Mouse (Mus musculus): ENCODE measurements at regions not wholly inside any gene's neighbourhood (a gene's known extent, or its start where the extent isn't known, plus 50 kb on each side); places are given as distances from the start of the nearest gene placed in this dataset.
"Not testable (repeated sequence)": the region's sequence is repeated elsewhere in the genome, so short reads cannot be mapped to it uniquely, and the experiment has no call there.

DNA sequence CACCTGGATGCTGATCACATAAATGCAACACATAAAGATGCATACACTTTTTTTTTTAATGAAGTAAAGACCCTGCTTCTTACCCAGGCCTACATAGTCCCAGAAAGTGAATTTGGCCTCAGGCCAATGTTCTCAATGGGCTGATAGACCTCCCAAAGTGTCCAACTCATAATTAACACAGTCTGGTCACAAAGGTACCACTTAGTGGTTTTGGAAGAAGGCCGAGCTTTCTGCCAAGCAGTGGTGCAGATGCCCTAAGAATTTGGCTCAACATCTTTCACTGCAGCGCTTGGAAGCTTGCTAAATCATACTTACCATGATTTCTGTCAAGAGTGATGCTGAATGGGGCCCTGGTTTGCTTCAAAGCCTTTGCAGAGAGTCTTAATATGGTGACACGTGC is 706.4 kb upstream of the Rag2 start:
- DNase-seq (ENCODE audit: low spot score in 2 of 2) = no peak

DNA sequence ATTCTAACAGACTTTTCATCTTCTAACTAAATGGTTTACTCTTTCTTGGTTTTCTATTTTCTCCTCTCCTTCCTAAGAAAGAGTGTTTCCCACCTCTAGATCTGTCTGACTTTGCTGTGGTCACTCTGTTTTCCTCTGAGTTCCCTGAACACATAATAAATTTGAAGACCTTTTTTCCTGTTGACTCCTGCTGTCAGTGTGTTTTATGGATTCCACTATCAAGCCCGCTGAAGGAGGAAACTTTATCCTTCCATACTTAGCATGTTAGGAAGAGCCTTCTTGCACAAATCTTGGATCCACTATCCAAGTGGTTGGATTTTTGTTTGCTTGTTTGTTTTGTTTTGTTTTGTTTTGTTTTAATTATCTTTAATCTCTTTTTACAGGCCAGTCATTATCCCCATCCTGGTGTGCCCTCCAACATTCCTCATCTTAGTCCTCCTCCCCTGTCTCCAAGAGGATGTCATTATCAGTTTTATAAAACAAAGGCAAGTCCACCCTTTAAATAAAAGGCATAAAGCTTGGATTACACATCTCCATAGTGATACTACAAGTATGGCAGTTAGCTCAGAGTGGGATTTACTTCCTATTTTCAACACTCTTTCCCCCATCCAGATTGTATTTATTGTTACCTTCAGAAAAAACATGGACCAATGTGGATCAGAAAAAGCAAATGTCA is 704.8 kb upstream of the Rag2 start:
- DNase-seq (ENCODE audit: low spot score in 2 of 2) = no peak

DNA sequence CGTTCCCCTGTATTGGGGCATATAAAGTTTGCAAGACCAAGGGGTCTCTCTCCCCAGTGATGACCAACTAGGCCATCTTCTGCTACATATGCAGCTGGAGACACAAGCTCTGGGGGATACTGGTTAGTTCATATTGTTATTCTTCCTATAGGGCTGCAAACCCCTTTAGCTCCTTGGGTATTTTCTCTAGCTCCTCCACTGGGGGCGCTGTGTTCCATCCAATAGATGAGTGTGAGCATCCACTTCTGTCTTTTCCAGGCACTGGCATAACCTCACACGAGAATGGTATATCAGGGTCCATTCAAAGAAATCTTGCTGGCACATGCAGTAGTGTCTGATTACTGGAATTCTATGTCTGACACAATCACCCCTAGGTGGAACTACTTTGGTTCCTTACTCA is 675.9 kb upstream of the Rag2 start:
- not testable (repeated sequence) for DNase-seq (ENCODE audit: low spot score in 2 of 2)

DNA sequence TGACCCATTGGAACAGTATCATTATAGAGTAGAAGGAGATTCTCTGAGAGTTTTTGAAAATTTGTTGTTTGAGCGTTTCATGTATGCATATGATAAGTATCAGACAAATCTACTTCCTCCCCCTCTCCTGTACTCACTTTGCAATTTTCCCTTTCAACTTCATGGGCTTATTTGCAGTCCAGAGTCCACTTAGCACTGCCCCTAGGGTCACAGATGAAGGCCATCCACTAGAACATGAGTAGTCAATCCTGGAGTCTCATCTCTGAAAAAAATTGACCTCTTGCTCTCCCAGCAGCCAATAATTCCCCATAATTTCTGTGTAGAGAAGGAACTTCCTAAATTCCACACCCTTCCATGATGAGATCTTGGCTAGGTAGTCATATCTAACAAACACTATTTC is 665.1 kb upstream of the Rag2 start:
- no peak for DNase-seq (ENCODE audit: low spot score in 2 of 2)

DNA sequence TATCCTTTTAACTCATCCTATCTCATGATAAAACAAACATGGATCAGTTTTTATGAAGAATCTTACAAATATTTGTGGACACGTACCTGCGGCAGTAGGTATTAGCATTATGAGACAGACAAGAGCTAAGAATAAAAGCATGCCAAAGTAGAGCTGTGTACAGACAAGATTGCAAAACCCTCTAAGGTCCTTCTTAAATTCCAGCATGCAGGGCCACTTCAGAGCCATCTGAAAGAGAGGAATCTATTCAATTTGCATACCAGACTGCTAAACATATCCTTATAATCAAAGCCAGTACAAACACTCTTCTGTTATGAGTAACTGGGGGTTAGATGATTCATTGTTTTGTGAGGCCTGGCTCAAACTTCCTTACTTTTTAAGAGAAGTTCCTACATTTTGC is 659.9 kb upstream of the Rag2 start:
- DNase-seq (ENCODE audit: low spot score in 2 of 2) = no peak

DNA sequence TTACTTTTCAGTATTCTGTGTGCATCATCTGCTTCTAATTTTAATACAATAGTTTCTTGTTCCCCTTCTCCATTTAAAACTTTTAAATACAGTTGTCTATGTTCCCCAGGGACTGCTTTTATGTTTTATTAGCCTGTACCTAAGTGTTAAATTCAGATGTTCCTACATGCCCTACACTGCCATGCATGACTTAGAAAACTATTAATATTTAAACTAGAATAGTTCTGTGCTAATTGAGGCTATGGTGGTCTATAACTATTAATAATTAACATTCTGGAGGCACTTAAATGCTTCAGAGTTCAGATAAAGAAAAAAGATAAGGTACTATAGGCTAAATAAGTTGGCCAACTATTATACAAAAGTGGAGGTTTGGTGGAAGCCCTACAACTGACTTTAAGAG is 647.3 kb upstream of the Rag2 start:
- no peak for DNase-seq (ENCODE audit: low spot score in 2 of 2)

DNA sequence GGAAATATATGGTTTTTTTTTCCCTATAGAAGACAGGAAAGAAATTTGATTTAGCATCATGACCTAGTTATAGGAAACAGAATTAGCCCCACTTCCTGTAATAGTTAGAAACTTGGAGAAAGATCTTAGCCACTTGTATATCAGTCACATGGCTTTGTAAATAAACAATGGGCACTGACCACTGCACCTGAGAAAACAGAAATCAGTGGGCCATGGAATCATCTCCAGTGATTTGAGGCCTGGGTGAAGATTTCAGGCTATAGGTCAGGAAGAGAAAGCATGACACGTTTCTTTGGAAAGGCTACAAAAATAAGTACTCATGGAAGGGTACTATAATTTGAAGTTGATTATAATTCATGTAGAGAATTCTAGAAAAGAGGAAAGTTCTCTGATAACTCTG is 642.2 kb upstream of the Rag2 start:
- DNase-seq (ENCODE audit: low spot score in 2 of 2) = no peak

DNA sequence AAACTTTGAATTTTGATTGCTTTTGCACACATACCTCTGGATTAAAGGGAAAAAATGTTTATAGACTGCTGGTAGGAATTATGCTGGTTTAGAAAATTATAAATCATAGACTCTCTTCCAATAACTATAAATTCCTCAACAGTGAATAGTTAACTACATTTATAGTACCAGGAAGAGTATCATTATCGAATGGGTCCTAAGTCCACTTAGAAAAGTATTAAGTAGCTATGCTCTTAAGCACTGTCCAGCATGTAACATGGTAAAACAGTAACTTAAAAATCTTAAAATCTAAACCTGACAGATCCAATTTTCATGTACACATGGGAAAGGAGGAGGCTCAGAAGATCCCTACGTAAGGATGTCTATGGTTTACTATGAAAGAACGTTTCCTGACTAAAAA is 609.2 kb upstream of the Rag2 start:
- no peak for DNase-seq (ENCODE audit: low spot score in 2 of 2)

DNA sequence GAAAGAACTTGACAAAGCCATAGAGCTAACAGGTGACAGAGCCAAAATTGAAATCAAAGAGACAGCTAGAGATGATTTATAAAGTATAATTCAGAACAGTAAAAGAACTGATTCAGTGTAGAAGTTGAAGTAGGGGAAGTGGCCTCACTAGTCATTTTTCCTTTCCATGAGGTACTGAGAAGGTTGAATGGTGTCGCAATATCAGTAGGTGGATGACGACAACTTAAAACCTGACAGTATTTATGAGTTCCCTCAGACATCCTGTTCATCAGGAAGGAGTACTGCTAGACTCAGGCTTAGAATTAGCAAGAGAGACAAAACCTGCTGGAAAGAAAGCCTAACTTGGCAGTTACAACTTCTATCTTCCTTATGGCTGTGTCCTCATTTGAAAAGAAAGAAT is 605.1 kb upstream of the Rag2 start:
- DNase-seq (ENCODE audit: low spot score in 2 of 2) = no peak

DNA sequence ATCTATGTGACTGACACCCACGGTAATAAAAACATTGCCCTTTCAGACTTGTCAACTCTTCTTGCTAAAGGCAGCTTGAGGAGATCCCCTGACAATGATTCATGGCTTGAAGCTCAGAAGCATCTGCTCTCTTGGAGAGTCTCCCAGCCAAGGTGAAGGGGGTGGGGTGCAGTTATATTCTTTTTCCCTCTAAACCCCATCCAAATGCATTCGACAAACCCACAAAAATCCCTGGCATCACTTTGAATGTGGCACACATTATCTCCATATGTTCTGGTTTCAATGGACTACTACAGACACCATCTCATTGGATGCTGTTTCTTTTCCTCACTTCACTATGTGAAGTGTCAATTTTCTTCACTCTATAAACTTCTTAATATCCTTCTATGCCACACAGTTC is 603.0 kb upstream of the Rag2 start:
- no peak for DNase-seq (ENCODE audit: low spot score in 2 of 2)

DNA sequence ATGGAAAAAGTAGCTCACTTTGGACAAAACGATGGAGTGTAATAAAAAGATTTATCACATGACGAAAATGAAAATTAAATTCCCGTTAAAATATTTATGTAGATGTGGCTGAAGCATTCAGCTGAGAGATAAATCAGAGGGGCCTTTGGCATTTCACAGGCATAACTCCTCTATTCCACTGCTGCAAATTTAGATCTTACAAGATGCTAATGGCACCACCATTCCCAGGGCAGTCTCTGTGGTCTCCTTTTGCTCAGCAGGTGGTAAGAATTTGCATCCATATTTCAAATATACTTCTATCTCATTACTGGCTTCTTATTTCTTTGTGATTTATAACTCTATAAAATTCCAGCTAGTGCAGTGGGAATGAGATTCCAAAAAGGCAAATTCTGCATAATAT is 581.5 kb upstream of the Rag2 start:
- no peak for DNase-seq (ENCODE audit: low spot score in 2 of 2)

DNA sequence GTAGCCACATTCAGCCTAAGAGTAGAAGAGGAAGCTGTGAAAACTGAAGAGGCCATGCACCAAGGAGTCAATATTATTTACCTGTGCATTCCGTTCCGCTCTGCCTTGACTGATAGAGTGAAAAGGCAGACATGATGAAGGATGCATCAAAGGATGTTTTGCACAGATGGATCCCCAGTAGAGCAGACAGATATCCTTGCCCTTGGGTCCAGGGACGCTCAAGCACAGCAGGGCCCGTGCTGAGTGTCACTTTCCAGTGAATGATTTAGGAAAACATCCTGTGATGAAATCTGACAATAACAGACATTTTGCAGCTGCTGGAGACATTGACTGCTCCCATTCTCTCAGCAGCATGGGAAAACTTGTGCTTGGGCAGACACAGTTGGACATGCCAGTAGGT is 561.6 kb upstream of the Rag2 start:
- DNase-seq (ENCODE audit: low spot score in 2 of 2) = no peak

DNA sequence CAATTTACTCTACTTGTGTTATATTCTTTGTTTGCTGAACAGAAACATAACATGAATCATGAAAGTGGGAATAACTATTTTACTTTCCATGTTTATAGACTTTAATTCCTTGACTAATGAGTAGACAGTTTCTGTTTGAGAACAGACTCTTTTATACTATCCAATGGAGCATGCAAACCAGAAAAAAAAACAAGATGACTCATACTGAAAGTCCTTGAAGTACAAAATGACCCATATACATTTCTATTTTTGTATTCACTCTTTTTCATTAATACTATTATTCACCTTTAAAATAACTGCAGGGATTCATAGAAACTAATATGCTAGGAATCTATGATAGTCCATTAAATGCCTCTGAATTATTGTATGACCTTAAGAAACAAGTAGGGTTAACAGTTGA is 549.5 kb upstream of the Rag2 start:
- DNase-seq (ENCODE audit: low spot score in 2 of 2) = no peak

DNA sequence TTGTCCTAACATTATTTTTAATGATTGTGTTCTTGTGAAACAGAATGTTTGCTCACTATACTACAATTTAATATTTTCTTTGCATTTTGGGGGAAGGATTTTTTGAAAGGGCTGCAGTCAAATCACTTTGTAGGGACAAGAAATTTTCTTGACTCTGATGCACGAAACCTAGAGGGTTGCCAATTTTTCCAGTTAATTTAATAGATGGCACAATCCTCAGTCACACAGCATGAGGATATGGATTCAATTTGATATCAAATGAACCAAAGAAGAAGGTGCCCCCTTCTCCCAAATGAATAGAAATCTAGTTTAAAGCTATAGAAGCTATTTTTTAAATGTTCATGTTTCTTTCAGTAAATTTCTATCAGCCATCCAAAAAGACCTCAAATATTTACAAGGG is 544.3 kb upstream of the Rag2 start:
- DNase-seq (ENCODE audit: low spot score in 2 of 2) = no peak

DNA sequence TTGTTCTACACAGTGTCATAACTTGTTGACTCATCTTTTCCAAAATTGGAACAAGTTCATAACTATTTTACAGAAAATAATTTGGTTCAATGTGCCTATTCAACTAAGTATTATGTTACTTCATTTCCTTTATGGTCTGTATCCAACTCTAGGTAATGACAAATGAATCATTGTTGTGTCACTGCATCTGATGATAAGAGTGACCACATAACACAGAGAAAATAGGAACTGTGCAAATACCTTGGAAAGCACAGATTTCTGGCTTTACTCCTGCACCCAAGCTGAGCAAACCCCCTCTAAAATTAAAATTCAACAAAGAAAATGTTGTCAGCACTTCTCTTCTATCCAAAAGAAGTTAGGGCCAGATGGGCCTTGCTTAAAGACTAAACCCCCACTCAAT is 540.7 kb upstream of the Rag2 start:
- no peak for DNase-seq (ENCODE audit: low spot score in 2 of 2)

DNA sequence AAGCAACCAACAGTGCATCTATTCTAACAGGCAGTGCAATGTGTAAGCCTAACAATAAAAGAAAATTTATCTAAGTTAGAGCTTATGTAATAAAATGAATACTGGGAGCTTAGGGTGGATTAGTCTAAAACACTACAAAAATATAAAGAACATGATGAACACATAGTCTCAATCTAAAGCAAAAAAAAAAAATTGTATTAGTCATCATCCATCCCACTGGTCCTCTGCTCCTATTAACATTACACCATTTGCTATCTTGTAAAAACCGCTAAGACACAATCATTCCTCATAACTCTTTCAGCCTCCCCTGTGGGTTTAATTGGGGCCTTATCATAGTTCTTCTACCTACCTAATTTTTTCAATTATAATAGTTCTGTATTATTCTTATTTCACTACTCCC is 539.9 kb upstream of the Rag2 start:
- no peak for DNase-seq (ENCODE audit: low spot score in 2 of 2)

DNA sequence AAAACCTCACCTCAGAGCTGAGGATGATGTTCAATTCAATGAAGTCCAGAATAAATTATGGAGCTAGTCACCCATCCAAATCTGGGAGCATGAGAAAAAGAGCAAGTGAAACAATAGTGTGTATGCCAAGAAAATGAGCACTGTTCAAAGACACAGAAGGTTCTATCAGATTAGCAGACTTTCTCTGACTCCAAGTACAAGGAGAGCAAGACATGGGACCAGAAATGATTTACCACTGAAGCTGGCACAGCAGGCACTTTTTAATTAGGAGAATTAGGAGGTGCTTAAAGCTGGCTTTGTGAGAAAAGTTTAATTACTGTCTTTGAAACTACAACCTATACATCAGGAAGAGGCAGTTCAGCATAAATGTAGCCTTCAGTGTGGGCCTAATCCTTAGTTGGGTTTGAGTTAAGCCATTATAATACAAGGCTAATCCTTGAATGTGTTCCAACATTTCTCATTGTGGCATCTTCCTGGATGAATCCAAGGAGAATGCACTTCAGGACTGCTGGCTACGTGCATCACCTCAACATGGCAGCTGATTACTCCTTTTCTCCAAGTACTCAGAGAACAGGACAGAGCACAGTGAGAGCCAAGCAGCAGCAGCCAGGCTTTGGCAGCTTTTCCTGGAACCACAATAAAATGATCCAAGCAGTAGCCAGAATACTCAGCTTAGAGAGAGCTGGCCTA is 517.2 kb upstream of the Rag2 start:
- DNase-seq (ENCODE audit: low spot score in 2 of 2) = peak in 1 of 2 experiments; percentile 12

DNA sequence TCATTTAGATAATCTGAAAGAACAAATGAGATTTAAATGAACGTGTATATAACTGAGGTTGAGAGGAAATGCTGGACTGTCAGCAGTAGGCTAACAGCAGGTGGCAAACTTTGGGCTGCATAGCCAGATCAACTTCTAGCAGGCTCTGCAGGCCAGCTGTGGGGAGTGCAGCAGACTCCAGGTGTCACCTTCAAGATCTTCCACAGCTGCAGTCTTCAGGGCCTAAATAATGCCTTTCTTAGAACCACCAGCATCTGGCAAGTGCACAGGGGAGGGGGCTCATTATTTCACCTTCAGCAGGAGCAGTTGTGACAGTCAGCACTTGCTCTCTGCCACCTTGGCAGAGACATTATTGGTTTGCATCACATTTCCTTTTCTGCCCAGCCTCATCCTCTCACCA is 487.7 kb upstream of the Rag2 start:
- DNase-seq (ENCODE audit: low spot score in 2 of 2) = no peak

DNA sequence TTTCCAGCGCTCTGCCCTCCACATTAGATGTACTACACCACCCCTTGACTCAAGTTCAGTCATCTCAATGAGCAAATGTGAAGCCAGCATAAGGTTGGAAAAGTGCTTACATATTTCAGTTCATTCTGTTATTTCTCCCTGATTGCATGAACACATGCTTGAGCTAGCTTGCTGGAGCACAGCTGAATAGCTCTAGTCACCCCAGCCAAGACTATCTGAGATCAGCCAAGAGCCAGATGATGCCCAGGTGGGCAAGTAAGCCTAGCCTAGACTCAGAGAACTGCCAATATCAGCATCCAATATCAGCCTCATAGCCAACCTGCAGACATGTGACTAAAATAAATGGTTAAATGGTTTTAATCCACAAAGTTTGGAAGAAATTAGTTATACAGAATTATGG is 484.6 kb upstream of the Rag2 start:
- DNase-seq (ENCODE audit: low spot score in 2 of 2) = peak in 1 of 2 experiments; percentile 10

DNA sequence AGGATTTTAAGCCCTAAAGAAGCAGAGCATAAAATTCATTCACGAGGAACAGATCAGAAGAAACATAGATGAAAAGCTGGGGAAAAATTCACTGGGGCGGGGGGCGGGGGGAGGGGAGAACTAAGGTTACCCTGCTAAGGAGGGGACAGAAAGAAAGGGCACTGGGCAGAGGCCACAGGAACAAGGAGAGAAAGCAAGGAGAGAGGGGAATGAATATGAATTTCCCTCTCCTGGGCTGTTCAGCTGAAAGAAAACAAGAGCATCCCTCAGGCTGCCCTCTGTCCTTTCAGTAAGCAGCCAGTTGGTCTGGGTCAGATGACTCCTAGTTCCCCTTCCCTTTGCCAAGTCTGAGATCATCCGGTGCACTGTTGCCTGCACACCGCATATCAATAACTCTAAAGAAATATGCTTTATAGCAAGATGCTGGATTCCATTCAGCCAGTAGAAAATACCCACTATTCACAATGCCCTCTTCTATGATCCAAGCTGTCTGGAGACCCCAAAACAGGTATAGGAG is 467.7 kb upstream of the Rag2 start:
- DNase-seq (ENCODE audit: low spot score in 2 of 2) = no peak

DNA sequence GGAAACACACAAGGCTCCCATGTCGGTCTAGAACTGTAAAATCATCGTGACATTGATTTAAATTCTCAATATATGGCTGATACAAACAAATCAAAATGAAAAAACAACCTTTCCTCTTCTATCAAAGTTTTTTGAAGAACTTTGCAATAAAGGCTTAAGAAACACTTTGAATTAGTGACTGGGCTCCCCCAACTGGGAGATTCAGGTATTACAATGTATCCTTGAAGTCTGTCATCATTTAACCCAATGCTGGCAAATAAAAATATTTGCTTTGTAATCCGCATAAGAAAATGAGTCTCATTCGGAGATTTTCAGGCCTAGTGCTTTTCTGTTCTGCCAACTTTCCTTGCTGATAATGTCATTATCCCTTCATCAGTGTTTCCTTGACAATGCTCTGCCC is 465.2 kb upstream of the Rag2 start:
- DNase-seq (ENCODE audit: low spot score in 2 of 2) = peak in 1 of 2 experiments; percentile 10

DNA sequence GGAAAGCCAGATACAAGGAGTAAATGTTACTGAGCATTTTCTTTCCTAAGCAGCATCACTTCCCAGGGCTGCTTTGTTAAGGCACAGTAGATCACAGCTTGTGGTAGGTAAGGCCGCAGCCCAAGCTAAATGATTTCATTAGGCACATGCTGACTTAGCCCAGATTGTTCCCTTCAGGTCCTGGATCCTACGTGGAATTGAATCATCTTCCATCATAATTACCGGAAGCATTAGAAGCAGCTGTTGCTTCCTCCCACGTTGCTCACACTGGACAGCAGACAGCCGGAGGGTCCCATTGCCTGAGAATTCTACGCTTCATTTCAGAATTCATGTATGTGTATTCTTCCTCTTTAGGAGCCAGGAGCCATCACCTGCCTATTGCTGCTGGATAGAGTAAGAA is 458.6 kb upstream of the Rag2 start:
- no peak for DNase-seq (ENCODE audit: low spot score in 2 of 2)

DNA sequence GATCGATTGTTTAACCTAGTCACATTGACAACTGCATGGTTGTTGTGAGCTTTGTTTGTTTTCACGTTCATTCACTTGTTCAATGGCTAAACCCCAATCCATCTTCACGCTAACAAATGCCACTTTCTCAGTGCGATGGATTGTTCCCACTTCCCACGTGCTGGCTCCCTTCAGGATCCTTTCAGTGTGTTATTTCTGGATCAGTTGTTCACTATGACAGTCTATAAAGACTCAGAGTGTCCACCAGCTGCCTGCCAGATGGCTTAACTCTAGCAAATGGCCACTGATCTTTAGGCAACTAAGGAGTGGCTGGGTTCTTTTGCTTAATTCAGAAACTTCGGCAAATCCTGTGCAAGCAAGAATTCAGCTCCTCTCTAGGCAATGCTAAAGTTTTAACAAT is 451.7 kb upstream of the Rag2 start:
- no peak for DNase-seq (ENCODE audit: low spot score in 2 of 2)
